Mouse (Mus musculus) lung, embryonic 15.5 days (tissue): ENCODE measurements at regions not wholly inside any gene's neighbourhood (a gene's known extent, or its start where the extent isn't known, plus 50 kb on each side); places are given as distances from the start of the nearest gene placed in this dataset. TPM values are rescaled to one million over a fixed set of nuclear protein-coding genes. Genes with fewer than 3 reads are reported as not detected.

Experiments
- microRNA-seq: library from miRNA; unstranded; fragments of <30 nt; microRNA quantifications from one replicate; pipeline ENCODE4, GENCODE M21; 2016

Small RNA genes lying in the stretch of these regions (microRNA-seq; reads per million reads assigned to microRNA genes)
- gene Gm44375 = not detected
